Comparison of ENCODE assay signal across 24 mouse cellular contexts in genomic region chr16:97366141-97366540, GRCm38 (mm10). TPM values are rescaled to one million over a fixed set of nuclear protein-coding genes. Genes with fewer than 3 reads are reported as not detected.
DNase-seq lines count a peak whose midpoint lies in the region; ATAC-seq lines count a peak whose summit lies in the region.
"Had no signal": no experiment of that assay in that cellular context is flagged by ENCODE, and none has a peak within 500 bp of the region (broad histone marks: within the 10 kb centered on the region; RNA-seq: fewer than 3 reads in every experiment).

No protein-coding gene starts in this region.

- H3K9ac ChIP-seq in heart, embryonic 11.5 days (ENCODE audit: low read depth, low read length): no peak overlapping the region
- H3K9ac ChIP-seq in intestine, embryonic 15.5 days: no peak overlapping the region
- H3K9ac ChIP-seq: forebrain, embryonic 13.5 days; heart, embryonic 12.5 days; heart, embryonic 15.5 days; hindbrain, embryonic 13.5 days had no signal

- WGBS in heart, embryonic 11.5 days (ENCODE audit: insufficient replicate concordance): 48% methylated on average over 2 of the region's 2 CpGs
- 25% methylated on average over 2 of the region's 2 CpGs for WGBS in intestine, embryonic 15.5 days

- no peak for ATAC-seq in heart, embryonic 11.5 days (replicated peaks; ENCODE audit: insufficient number of reproducible peaks, low FRiP score, low TSS enrichment)
- ATAC-seq in intestine, embryonic 15.5 days: peak; percentile 63
- ATAC-seq: activated CD4-positive, CD25-positive, alpha-beta regulatory T cell, adult 4 months; forebrain, embryonic 13.5 days; forebrain, embryonic 16.5 days; hindbrain, embryonic 16.5 days had no signal

- H3K4me1 ChIP-seq in heart, embryonic 11.5 days (ENCODE audit: control insufficient read depth, insufficient read depth, low read length): peaks cover 6% of the 10 kb centered on the region; the same call in 1 of the 2 replicates
- no peaks in the 10 kb centered on the region for H3K4me1 ChIP-seq in intestine, embryonic 15.5 days (replicated peaks)
- H3K4me1 ChIP-seq: forebrain, embryonic 10.5 days; forebrain, embryonic 13.5 days; hindbrain, embryonic 10.5 days; hindbrain, embryonic 13.5 days had no signal

- no peak overlapping the region for H3K4me3 ChIP-seq in heart, embryonic 11.5 days (ENCODE audit: low read depth, low read length)
- no peak overlapping the region for H3K4me3 ChIP-seq in intestine, embryonic 15.5 days (replicated peaks)
- H3K4me3 ChIP-seq: forebrain, embryonic 10.5 days; forebrain, embryonic 13.5 days; heart, embryonic 12.5 days; heart, embryonic 15.5 days; hindbrain, embryonic 10.5 days; hindbrain, embryonic 13.5 days had no signal

- DNase-seq in heart, adult 11 months: peak; percentile 76
- DNase-seq in kidney, adult 9 months: peak; percentile 56
- no peak for DNase-seq in kidney, postnatal 4 days
- DNase-seq in layer of hippocampus, postnatal 25 days (ENCODE audit: extremely low spot score in 1 of 2, low spot score in 1 of 2): no peak
- DNase-seq: adrenal gland, adult 8-10 months; adrenal gland, postnatal 25 days; cerebellum, adult 18-20 months; cerebellum, adult 9-10 months; gastrocnemius, postnatal 10 days; gastrocnemius, postnatal 36 days; heart, postnatal 10 days; heart, postnatal 36 days had no signal

- no peaks in the 10 kb centered on the region for H3K36me3 ChIP-seq in heart, embryonic 11.5 days (ENCODE audit: control insufficient read depth, insufficient read depth, low read length)
- H3K36me3 ChIP-seq in intestine, embryonic 15.5 days: no peaks in the 10 kb centered on the region
- H3K36me3 ChIP-seq: forebrain, embryonic 10.5 days; heart, embryonic 12.5 days; heart, embryonic 15.5 days; hindbrain, embryonic 10.5 days; hindbrain, embryonic 13.5 days had no signal

- H3K4me2 ChIP-seq in heart, embryonic 11.5 days: no peak overlapping the region
- H3K4me2 ChIP-seq in intestine, embryonic 15.5 days (replicated peaks): no peak overlapping the region
- H3K4me2 ChIP-seq: forebrain, embryonic 13.5 days; heart, embryonic 12.5 days; heart, embryonic 15.5 days; hindbrain, embryonic 13.5 days had no signal

- H3K9me3 ChIP-seq in heart, embryonic 11.5 days (replicated peaks; ENCODE audit: control insufficient read depth, low read length): no peaks in the 10 kb centered on the region
- no peaks in the 10 kb centered on the region for H3K9me3 ChIP-seq in intestine, embryonic 15.5 days
- H3K9me3 ChIP-seq: forebrain, embryonic 10.5 days; forebrain, embryonic 13.5 days; heart, embryonic 12.5 days; heart, embryonic 15.5 days; hindbrain, embryonic 10.5 days; hindbrain, embryonic 13.5 days had no signal

- H3K27me3 ChIP-seq in heart, embryonic 11.5 days (ENCODE audit: control insufficient read depth, insufficient read depth, low read length): no peaks in the 10 kb centered on the region
- no peaks in the 10 kb centered on the region for H3K27me3 ChIP-seq in intestine, embryonic 15.5 days (replicated peaks)
- H3K27me3 ChIP-seq: forebrain, embryonic 13.5 days; heart, embryonic 12.5 days; heart, embryonic 15.5 days; hindbrain, embryonic 13.5 days had no signal

- no peak overlapping the region for H3K27ac ChIP-seq in heart, embryonic 11.5 days (ENCODE audit: low read depth, low read length)
- no peak overlapping the region for H3K27ac ChIP-seq in intestine, embryonic 15.5 days
- H3K27ac ChIP-seq: forebrain, embryonic 10.5 days; forebrain, embryonic 13.5 days; heart, embryonic 15.5 days; hindbrain, embryonic 10.5 days; hindbrain, embryonic 13.5 days had no signal

RNA-seq across cellular contexts. Expression of gene Bace2, which starts 9.6 kb away (rescaled TPM):
- polyA plus RNA-seq in heart, embryonic 11.5 days (2014; fragmentation: Nextera tagmentation; extraction: Ambion mirVana): 49.5 and 59.2 TPM in 2 replicates
- polyA plus RNA-seq in intestine, embryonic 15.5 days (2015; fragmentation: Nextera tagmentation; extraction: Ambion mirVana): 13.4 and 13.6 TPM in 2 replicates
- 1 to 10 TPM; 3.2 to 4.0 TPM for total RNA-seq in layer of hippocampus, postnatal 25 days (2021)
- total RNA-seq: granulocyte monocyte progenitor cell, adult 5-6 weeks had no signal

Comparison
In these comparisons a context has a peak if more than half of its experiments do, and no peak if none do; other contexts are left out.
1. DNase-seq: peak in heart, adult 11 months (single experiment) and kidney, adult 9 months (single experiment); none in kidney, postnatal 4 days (0 of 2) and layer of hippocampus, postnatal 25 days (0 of 2).